Mouse (Mus musculus): Measurements from ENCODE around the gene Spata2l.

Gene Spata2l

GRCm38 (mm10) chr8:123193771-123194170 is 42.3 kb downstream of the Spata2l start:
- no peak for DNase-seq

- no peak for DNase-seq
Measured at GRCm38 (mm10) chr8:123191908-123192307, 44.1 kb downstream of the Spata2l start.

DNA sequence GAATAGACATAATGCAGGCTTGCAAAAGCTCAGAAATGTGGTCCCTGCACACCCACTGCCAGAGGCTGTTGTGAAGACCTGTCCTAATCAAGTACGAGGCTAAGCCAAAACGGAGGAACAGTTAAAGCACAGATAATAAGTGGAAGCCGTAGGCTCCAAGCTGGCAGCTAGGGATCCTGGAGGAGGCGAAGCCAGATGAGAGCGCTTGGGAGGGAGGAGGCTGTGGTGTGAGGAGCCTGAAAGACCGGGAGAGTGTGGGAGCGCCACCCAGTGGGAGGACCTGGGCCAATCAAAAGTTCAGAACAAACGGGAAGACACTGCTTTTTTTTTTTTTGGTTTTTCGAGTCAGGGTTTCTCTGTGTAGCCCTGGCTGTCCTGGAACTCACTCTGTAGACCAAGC is 45.4 kb downstream of the Spata2l start:
- DNase-seq, result peak; percentile 84

DNA sequence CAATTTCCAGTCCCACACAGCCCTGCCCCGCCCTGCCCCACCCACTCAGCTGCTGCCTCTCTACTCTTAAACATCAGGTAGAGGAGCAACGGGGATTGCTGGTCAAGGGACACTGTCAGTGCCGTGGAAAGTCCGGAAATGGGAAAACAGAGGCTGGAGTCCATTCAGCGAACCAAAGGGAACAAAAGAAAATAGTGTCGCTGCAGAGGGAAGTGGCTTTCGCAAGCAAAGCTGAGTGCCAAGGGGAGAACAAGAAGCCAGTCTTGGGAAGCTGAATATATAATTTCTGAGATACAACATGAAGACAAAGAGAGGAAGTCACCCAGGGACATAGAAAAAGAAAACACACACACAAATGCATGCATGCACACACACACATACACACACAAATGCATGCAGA is 47.2 kb downstream of the Spata2l start:
- DNase-seq, result no peak

- no peak for DNase-seq
Measured at GRCm38 (mm10) chr8:123188006-123188405, 48.0 kb downstream of the Spata2l start.

DNA sequence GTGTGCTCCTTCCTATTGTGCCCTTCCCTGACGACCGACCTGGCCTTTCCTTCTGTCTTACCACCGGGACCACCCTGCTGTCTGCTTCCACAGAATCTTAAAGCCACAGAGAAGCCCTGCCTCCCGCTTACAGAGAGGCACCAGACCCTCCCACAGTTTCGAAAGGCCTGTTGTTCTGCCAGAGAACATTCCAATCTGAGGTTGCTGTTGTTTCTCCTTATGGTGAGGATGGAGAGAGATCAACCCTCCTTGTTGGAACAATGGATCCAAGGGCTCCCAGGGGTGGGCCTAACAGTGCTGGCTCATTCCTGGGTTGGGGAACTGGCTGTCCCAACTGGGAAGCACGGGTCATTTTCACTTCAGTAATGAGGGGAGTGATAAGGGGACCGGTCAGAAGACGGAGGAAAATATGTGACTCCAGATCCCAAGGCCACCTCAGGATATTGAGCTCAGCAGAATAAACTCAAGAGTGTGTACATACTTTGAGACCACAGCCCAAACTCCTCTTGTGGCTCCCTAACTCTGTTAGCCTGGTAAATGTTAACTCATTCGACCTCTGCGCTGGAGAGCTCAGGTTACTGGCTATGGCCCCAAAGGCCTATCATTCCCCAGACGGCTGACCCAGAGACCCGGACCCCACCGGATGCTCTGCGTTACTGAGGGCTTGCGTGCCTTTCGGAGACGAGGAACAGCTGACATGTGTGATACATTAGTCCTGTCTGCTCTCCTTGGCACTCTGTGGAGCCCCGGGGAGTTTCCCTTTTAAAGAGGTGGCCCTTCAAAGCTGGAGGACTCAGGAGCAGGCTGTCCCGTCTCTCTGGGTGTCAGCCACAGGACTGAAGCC is 50.2 kb downstream of the Spata2l start, which contains the start of gene Dpep1:
Gene Dpep1, plus strand, starts transcription at position 677 of the 844 bp plus-strand sequence.
- DNase-seq, result no peak

DNA sequence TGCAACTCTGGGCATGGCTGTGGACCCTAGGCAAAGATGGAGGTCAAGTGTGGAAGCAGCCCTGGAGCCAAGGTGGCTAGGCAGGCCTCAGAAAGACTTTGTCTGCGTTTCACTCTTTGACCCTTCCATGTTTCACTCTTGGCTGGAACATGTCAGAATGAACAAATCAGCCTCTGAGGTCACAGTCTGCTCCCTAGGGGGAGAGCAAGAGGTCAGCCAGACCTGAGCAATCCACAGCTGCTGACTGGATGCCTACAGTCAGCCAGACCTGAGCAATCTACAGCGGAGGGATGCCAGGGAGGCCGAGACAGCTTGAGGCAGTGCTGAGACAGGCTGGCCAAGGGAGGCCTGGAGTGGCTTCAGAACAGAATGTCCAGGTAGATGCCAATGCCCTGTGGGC is 54.6 kb downstream of the Spata2l start:
- peak; percentile 23 for DNase-seq

Measured in retina, postnatal 1 day (tissue).